26 mouse cellular contexts compared by ENCODE assay signal in genomic region chr7:75682901-75683300, GRCm38 (mm10).
A peak's percentile ranks its signal among the peaks of the same experiment; 100 is the strongest.
DNase-seq lines count a peak whose midpoint lies in the region; ATAC-seq and TF ChIP-seq lines count a peak whose summit lies in the region.
"Had no signal": no experiment of that assay in that cellular context is flagged by ENCODE, and none has a peak within 500 bp of the region (broad histone marks: within the 10 kb centered on the region; RNA-seq: fewer than 3 reads in every experiment).

No protein-coding gene starts in this region.

- H3K9me3 ChIP-seq in limb, embryonic 12.5 days: no peaks in the 10 kb centered on the region
- no peaks in the 10 kb centered on the region for H3K9me3 ChIP-seq in limb, embryonic 10.5 days (replicated peaks)
- H3K9me3 ChIP-seq: kidney, embryonic 15.5 days; midbrain, embryonic 12.5 days; neural tube, embryonic 12.5 days had no signal

- POLR2A ChIA-PET in Patski (lab: Charles Lee): no interaction called here

- no peak overlapping the region for H3K9ac ChIP-seq in limb, embryonic 12.5 days (replicated peaks)
- H3K9ac ChIP-seq: kidney, embryonic 15.5 days; liver, embryonic 14.5 days; midbrain, embryonic 12.5 days; neural tube, embryonic 12.5 days had no signal

- peak overlapping the region; percentile 78 for H3K27ac ChIP-seq in limb, embryonic 12.5 days
- no peak overlapping the region for H3K27ac ChIP-seq in limb, embryonic 10.5 days
- H3K27ac ChIP-seq: kidney, embryonic 15.5 days; left cerebral cortex, adult 2 months; liver, embryonic 14.5 days; midbrain, embryonic 12.5 days; neural tube, embryonic 12.5 days had no signal

- no peak overlapping the region for H3K4me3 ChIP-seq in limb, embryonic 12.5 days (replicated peaks)
- no peak overlapping the region for H3K4me3 ChIP-seq in limb, embryonic 10.5 days
- H3K4me3 ChIP-seq in myocyte: no peak overlapping the region
- H3K4me3 ChIP-seq: erythroblast, embryonic 14.5 days; kidney, embryonic 15.5 days; left cerebral cortex, adult 2 months; midbrain, embryonic 12.5 days; neural tube, embryonic 12.5 days had no signal

- in situ Hi-C loops in Patski (cut with MboI; ENCODE audit: low pct_unique_long_range_greater_than_20kb): no loop called here

- no peak overlapping the region for H3K4me2 ChIP-seq in limb, embryonic 12.5 days
- H3K4me2 ChIP-seq in myocyte (ENCODE audit: low read depth): peak overlapping the region; percentile 37
- H3K4me2 ChIP-seq: heart, embryonic 11.5 days; kidney, embryonic 15.5 days; midbrain, embryonic 12.5 days; neural tube, embryonic 12.5 days had no signal

- H3K36me3 ChIP-seq in limb, embryonic 12.5 days: peaks cover 15% of the 10 kb centered on the region
- peaks cover 16% of the 10 kb centered on the region for H3K36me3 ChIP-seq in limb, embryonic 10.5 days
- H3K36me3 ChIP-seq in myocyte (ENCODE audit: control insufficient read depth, insufficient read depth): peaks cover 54% of the 10 kb centered on the region
- H3K36me3 ChIP-seq: midbrain, embryonic 12.5 days had no signal

- peaks cover 7% of the 10 kb centered on the region for H3K79me2 ChIP-seq in myocyte (ENCODE audit: control insufficient read depth, insufficient read depth)

- no peak for TF ChIP-seq POLR2A in myocyte (IDR thresholded peaks at IDR 0.05; ENCODE audit: insufficient read length, low read depth)

- H3K4me1 ChIP-seq in limb, embryonic 12.5 days (replicated peaks): peaks cover 20% of the 10 kb centered on the region
- peaks cover 18% of the 10 kb centered on the region for H3K4me1 ChIP-seq in limb, embryonic 10.5 days
- H3K4me1 ChIP-seq: neural tube, embryonic 12.5 days had no signal

- DNase-seq in gastrocnemius, adult 18-20 months (ENCODE audit: low spot score): peak; percentile 52
- no peak for DNase-seq in gastrocnemius, adult 8-10 months (ENCODE audit: low spot score in 2 of 2)
- no peak for DNase-seq in limb, embryonic 10.5 days (ENCODE audit: low spot score)
- DNase-seq in Patski (ENCODE audit: low read depth, low spot score): peak; percentile 71
- DNase-seq in thymus, postnatal 10 days (ENCODE audit: low spot score in 2 of 2): no peak
- DNase-seq: adrenal gland, postnatal 14 days; cerebellum, adult 18-20 months; cerebellum, postnatal 36 days; heart, postnatal 36 days; kidney, postnatal 4 days; layer of hippocampus, adult 9-11 months; right cerebral cortex, postnatal 4 days; thymus, postnatal 25 days had no signal

- WGBS in limb, embryonic 12.5 days: 68% methylated on average over 1 of the region's 1 CpGs
- WGBS in limb, embryonic 10.5 days: 92% methylated on average over 1 of the region's 1 CpGs

- TF ChIP-seq CTCF in Patski (IDR thresholded peaks at IDR 0.05): no peak

- ATAC-seq in limb, embryonic 12.5 days (ENCODE audit: insufficient number of reproducible peaks, insufficient read depth, low FRiP score, low TSS enrichment, low read depth): no peak
- peak; percentile 65 for ATAC-seq in Patski
- ATAC-seq in megakaryocyte-erythroid progenitor cell, adult 5-6 weeks (replicated peaks; ENCODE audit: low FRiP score, low TSS enrichment, poor library complexity, severe bottlenecking): no peak
- ATAC-seq: forebrain, embryonic 14.5 days; hindbrain, embryonic 16.5 days; intestine, postnatal 0 days had no signal

- H3ac ChIP-seq in myocyte (ENCODE audit: control insufficient read depth, insufficient read length): no peak overlapping the region

- H3K27me3 ChIP-seq in limb, embryonic 12.5 days: no peaks in the 10 kb centered on the region
- no peaks in the 10 kb centered on the region for H3K27me3 ChIP-seq in limb, embryonic 10.5 days (ENCODE audit: low read depth, poor library complexity, severe bottlenecking)
- no peaks in the 10 kb centered on the region for H3K27me3 ChIP-seq in Patski
- no peaks in the 10 kb centered on the region for H3K27me3 ChIP-seq in myocyte (ENCODE audit: control insufficient read depth, insufficient read depth, insufficient read length)
- H3K27me3 ChIP-seq: kidney, embryonic 15.5 days; midbrain, embryonic 12.5 days; neural tube, embryonic 12.5 days had no signal

- CTCF ChIA-PET in Patski (lab: Charles Lee): interaction anchor here (0.9 to 1.7 kb wide), 4 partner anchors 9 to 96 kb away, joined by 3 to 7 read pairs (median 3); no protein-coding TSS in a partner anchor

TF ChIP-seq in myocyte, 11 proteins besides CTCF, POLR2A, EP300 and RAD21:
- peak; percentile 67 for TF ChIP-seq USF1 (IDR thresholded peaks at IDR 0.05; ENCODE audit: low read depth)
- no peak for TF ChIP-seq CEBPB (IDR thresholded peaks at IDR 0.05; ENCODE audit: insufficient read depth, poor library complexity, severe bottlenecking)

Comparison
In these comparisons a context has a peak if more than half of its experiments do, and no peak if none do; other contexts are left out.
1. DNase-seq: peak in gastrocnemius, adult 18-20 months (single experiment) and Patski (single experiment); none in gastrocnemius, adult 8-10 months (0 of 2), limb, embryonic 10.5 days (single experiment) and thymus, postnatal 10 days (0 of 2).